Mouse (Mus musculus) stomach, embryonic 15.5 days (tissue): Measurements from ENCODE around the gene Zfp639. TPM values are rescaled to one million over a fixed set of nuclear protein-coding genes. Genes with fewer than 3 reads are reported as not detected.

Experiments used
- ATAC-seq: fragments of 200-750 bp; cut with Nextera tagmentation; 2 replicates; pipeline ENCODE4 v1.8.0; 2017; ENCODE audit warnings: low read depth, moderate number of reproducible peaks, moderate TSS enrichment; ENCODE audit not compliant: insufficient read depth, low FRiP score
- H3K27ac ChIP-seq: fragments of 300-500 bp; sonication (generic); 2 replicates; pipeline ENCODE4 v1.5.1; 2015; ENCODE audit warnings: mild to moderate bottlenecking, inconsistent platforms
- H3K27me3 ChIP-seq: fragments of 300-500 bp; sonication (generic); replicated peaks from 2 replicates; pipeline ENCODE4 v1.6.1; 2015; ENCODE audit warnings: inconsistent platforms
- H3K36me3 ChIP-seq: fragments of 300-500 bp; sonication (generic); 2 replicates; pipeline ENCODE4 v1.6.1; 2015; ENCODE audit warnings: inconsistent platforms
- H3K4me1 ChIP-seq: fragments of 300-500 bp; sonication (generic); 2 replicates; pipeline ENCODE4 v1.6.1; 2015; ENCODE audit warnings: inconsistent platforms
- H3K4me2 ChIP-seq: fragments of 300-500 bp; sonication (generic); 2 replicates; pipeline ENCODE4 v1.6.1; 2015; ENCODE audit warnings: mild to moderate bottlenecking, inconsistent platforms
- H3K4me3 ChIP-seq: fragments of 300-500 bp; sonication (generic); replicated peaks from 2 replicates; pipeline ENCODE4 v1.5.1; 2015; ENCODE audit warnings: inconsistent platforms
- H3K9ac ChIP-seq: fragments of 300-500 bp; sonication (generic); 2 replicates; pipeline ENCODE4 v1.6.1; 2015; ENCODE audit warnings: inconsistent platforms
- H3K9me3 ChIP-seq: fragments of 300-500 bp; sonication (generic); 2 replicates; pipeline ENCODE4 v1.6.1; 2016; ENCODE audit warnings: inconsistent platforms
- WGBS: fragments of 180-500 bp; shearing (Covaris S2); methylation state at CpG from one replicate; pipeline ENCODE4 v1.1.7; 2015; 5-methylcytosine and 5-hydroxymethylcytosine counted together
- polyA plus RNA-seq: library from polyadenylated mRNA; unstranded; fragments of >200 nt; fragmentation: Nextera tagmentation; extraction: Ambion mirVana; gene quantifications from 2 replicates; pipeline ENCODE4 v1.2.1, GENCODE M21; 2015

Gene Zfp639
- polyA plus RNA-seq, 1 experiment from 2014 or later: 33.6 TPM

DNA sequence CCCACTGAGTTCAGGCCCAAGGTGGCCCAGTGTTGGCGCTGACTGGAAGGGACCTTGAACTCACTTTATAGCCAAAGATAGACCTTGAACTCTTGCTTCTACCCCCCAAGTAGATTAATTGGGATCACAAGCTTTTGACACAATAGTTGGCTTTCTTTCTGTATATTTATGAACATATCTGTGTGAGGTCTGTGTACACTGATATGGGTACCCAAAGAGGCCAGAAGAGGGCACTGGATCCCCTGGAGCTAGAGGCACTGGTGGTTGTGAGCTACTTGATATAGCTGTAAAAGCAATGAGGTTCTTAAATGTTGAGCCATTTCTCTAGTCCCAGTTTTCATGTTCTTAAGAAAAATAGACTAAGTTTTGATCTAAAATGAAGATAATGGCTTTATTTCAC, 43.0 kb downstream of the Zfp639 start:
- no peak for ATAC-seq

GRCm38 (mm10) chr3:32563401-32563800, 53.3 kb downstream of the Zfp639 start:
- Histone ChIP-seq H3K27ac (no peak overlapping the region), H3K9ac (no peak overlapping the region), H3K9me3 (no peaks in the 10 kb centered on the region), H3K36me3 (peaks cover 24% of the 10 kb centered on the region; the same call in 1 of the 2 replicates), H3K4me1 (no peaks in the 10 kb centered on the region), H3K27me3 (no peaks in the 10 kb centered on the region), H3K4me2 (no peak overlapping the region), H3K4me3 (no peak overlapping the region)
- no peak for ATAC-seq
- WGBS: 89% methylated on average over 6 of the region's 6 CpGs

More for the DNA sequence above, 43.0 kb downstream of the Zfp639 start:
- Histone ChIP-seq H3K9me3 (no peaks in the 10 kb centered on the region), H3K36me3 (peaks cover 28% of the 10 kb centered on the region; the same call in 1 of the 2 replicates), H3K4me1 (no peaks in the 10 kb centered on the region), H3K9ac (no peak overlapping the region), H3K4me2 (no peak overlapping the region), H3K27me3 (no peaks in the 10 kb centered on the region), H3K27ac (no peak overlapping the region), H3K4me3 (no peak overlapping the region)
- WGBS: 97% methylated on average over 1 of the region's 1 CpGs

Other genes with a start within 250 kb of the Zfp639 start
- 5.8 and 6.1 TPM in 2 replicates for gene Zmat3, start 144.2 kb upstream of the Zfp639 start, polyA plus RNA-seq
- 8.7 and 10.7 TPM in 2 replicates for gene Pik3ca, start 112.6 kb upstream of the Zfp639 start, polyA plus RNA-seq
- 0.10 TPM in 1 of 2 replicates, not detected in the other for gene Kcnmb3, start 18.0 kb upstream of the Zfp639 start, polyA plus RNA-seq
- gene Mfn1, start 19.2 kb downstream of the Zfp639 start, polyA plus RNA-seq: 26.5 and 36.2 TPM in 2 replicates
- gene Gnb4, start 106.3 kb downstream of the Zfp639 start, polyA plus RNA-seq: 62.3 and 69.6 TPM in 2 replicates
- gene Actl6a, start 196.0 kb downstream of the Zfp639 start, polyA plus RNA-seq: 126 and 134 TPM in 2 replicates
- gene Ndufb5, start 226.7 kb downstream of the Zfp639 start, polyA plus RNA-seq: 288 and 303 TPM in 2 replicates
- gene Mrpl47, start 227.3 kb downstream of the Zfp639 start, polyA plus RNA-seq: 30.0 and 38.0 TPM in 2 replicates